8 mouse cellular contexts compared by ENCODE assay signal in the genomic region with DNA sequence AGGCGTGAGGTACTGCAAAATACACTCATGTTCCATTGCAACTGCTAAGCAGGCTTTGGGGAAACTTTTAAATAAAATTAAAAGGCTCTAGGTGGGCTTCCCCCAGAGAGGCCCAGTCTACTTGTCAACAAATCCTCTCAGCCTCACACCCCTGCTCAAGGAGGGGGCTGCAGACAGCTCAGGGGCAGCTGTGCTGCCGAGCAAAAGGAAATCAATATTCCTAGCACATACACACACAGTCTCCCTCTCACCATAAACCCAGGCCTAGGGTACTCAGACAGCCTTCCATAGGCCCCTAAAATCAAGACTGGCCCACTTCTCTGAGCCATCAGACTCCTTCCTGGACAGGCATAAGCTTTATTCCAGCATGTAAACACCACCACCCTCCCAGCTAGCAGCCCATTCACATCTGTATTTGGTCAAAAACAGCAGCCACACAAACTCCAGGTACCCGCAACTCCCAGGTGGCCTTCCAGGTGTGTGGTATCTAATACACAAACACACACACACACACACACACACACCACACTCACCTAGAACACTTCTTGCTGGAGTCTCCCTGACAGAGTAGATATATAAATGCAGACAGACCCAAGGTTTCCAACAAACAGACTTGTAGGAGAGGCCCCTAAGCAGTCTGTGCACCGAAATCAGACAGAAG.
DNase-seq lines count a peak whose midpoint lies in the region; ATAC-seq and TF ChIP-seq lines count a peak whose summit lies in the region.

No protein-coding gene starts in this region.

- WGBS in lung, postnatal 0 days = 40% methylated on average over 4 of the region's 4 CpGs
- WGBS in limb, embryonic 10.5 days = 57% methylated on average over 4 of the region's 4 CpGs
- 55% methylated on average over 4 of the region's 4 CpGs for WGBS in neural tube, embryonic 15.5 days

- H3K9ac ChIP-seq in lung, postnatal 0 days (replicated peaks; ENCODE audit: low read depth) = peak overlapping the region; percentile 75
- peak overlapping the region; percentile 45; the same call in 1 of the 2 replicates for H3K9ac ChIP-seq in neural tube, embryonic 15.5 days (replicated peaks)

- H3K4me1 ChIP-seq in lung, postnatal 0 days (ENCODE audit: insufficient read depth, low read depth, low read length) = peaks cover 46% of the 10 kb centered on the region
- peaks cover 67% of the 10 kb centered on the region for H3K4me1 ChIP-seq in erythroblast, embryonic 14.5 days (ENCODE audit: control insufficient read depth)
- H3K4me1 ChIP-seq in limb, embryonic 10.5 days = peaks cover 65% of the 10 kb centered on the region
- H3K4me1 ChIP-seq in neural tube, embryonic 15.5 days = peaks cover 92% of the 10 kb centered on the region

- H3K4me2 ChIP-seq in lung, postnatal 0 days (replicated peaks; ENCODE audit: low read depth, low read length) = peak overlapping the region; percentile 74
- peak overlapping the region; percentile 73 for H3K4me2 ChIP-seq in neural tube, embryonic 15.5 days

- TF ChIP-seq CTCF in lung, postnatal 0 days (IDR thresholded peaks at IDR 0.05) = no peak

- 0 out of 2 replicates have a peak, but pooled peaks have one; percentile 0 for ATAC-seq in lung, postnatal 0 days
- no peak for ATAC-seq in neural tube, embryonic 15.5 days (ENCODE audit: low FRiP score)

- H3K9me3 ChIP-seq in lung, postnatal 0 days (ENCODE audit: low read length) = no peaks in the 10 kb centered on the region
- no peaks in the 10 kb centered on the region for H3K9me3 ChIP-seq in erythroblast, embryonic 14.5 days (ENCODE audit: control insufficient read depth, low read length)
- H3K9me3 ChIP-seq in limb, embryonic 10.5 days (replicated peaks) = no peaks in the 10 kb centered on the region
- no peaks in the 10 kb centered on the region for H3K9me3 ChIP-seq in neural tube, embryonic 15.5 days (replicated peaks)

- peak overlapping the region; percentile 88 for H3K27ac ChIP-seq in lung, postnatal 0 days (ENCODE audit: low read length)
- peak overlapping the region; percentile 92 for H3K27ac ChIP-seq in limb, embryonic 10.5 days
- peak overlapping the region; percentile 43 for H3K27ac ChIP-seq in neural tube, embryonic 15.5 days (replicated peaks)

- no peak for DNase-seq in lung, postnatal 0 days (ENCODE audit: low spot score)
- no peak for DNase-seq in lung, postnatal 10 days
- no peak for DNase-seq in limb, embryonic 10.5 days (ENCODE audit: low spot score)
- no peak for DNase-seq in ovary, postnatal 14 days (ENCODE audit: low spot score)
- no peak for DNase-seq in frontal cortex, postnatal 14 days (ENCODE audit: low spot score in 2 of 2)
- DNase-seq in T-cell, adult 2 months (ENCODE audit: low spot score) = no peak

- TF ChIP-seq EP300 in lung, postnatal 0 days (IDR thresholded peaks at IDR 0.05) = no peak

- peak overlapping the region; percentile 59 for H3K4me3 ChIP-seq in lung, postnatal 0 days (ENCODE audit: low read depth, low read length)
- peak overlapping the region; percentile 77 for H3K4me3 ChIP-seq in erythroblast, embryonic 14.5 days (replicated peaks)
- peak overlapping the region; percentile 71 for H3K4me3 ChIP-seq in limb, embryonic 10.5 days
- peak overlapping the region; percentile 47 for H3K4me3 ChIP-seq in neural tube, embryonic 15.5 days (replicated peaks)

- H3K27me3 ChIP-seq in lung, postnatal 0 days (replicated peaks; ENCODE audit: insufficient read depth, low read length) = no peaks in the 10 kb centered on the region
- no peaks in the 10 kb centered on the region for H3K27me3 ChIP-seq in erythroblast, embryonic 14.5 days (ENCODE audit: control insufficient read depth)
- H3K27me3 ChIP-seq in limb, embryonic 10.5 days (ENCODE audit: low read depth, poor library complexity, severe bottlenecking) = no peaks in the 10 kb centered on the region
- no peaks in the 10 kb centered on the region for H3K27me3 ChIP-seq in neural tube, embryonic 15.5 days (replicated peaks)

- no peaks in the 10 kb centered on the region for H3K36me3 ChIP-seq in lung, postnatal 0 days (ENCODE audit: insufficient read depth, low read length)
- H3K36me3 ChIP-seq in erythroblast, embryonic 14.5 days (ENCODE audit: control insufficient read depth) = peaks cover 45% of the 10 kb centered on the region
- 0 out of 2 replicates have a peak, but pooled peaks cover 2% of the 10 kb centered on the region for H3K36me3 ChIP-seq in limb, embryonic 10.5 days
- H3K36me3 ChIP-seq in neural tube, embryonic 15.5 days = no peaks in the 10 kb centered on the region
